Mouse (Mus musculus): ENCODE measurements around the gene Dcxr. TPM values are rescaled to one million over a fixed set of nuclear protein-coding genes. Genes with fewer than 3 reads are reported as not detected.
"Not testable (repeated sequence)": the region's sequence is repeated elsewhere in the genome, so short reads cannot be mapped to it uniquely, and the experiment has no call there.

Gene Dcxr
- polyA plus RNA-seq (2016; fragmentation: Nextera tagmentation; extraction: Ambion mirVana) = 12.3 and 16.7 TPM in 2 replicates

GRCm38 (mm10) chr11:120727169-120727527 lies at the start of gene Dcxr:
Gene Dcxr, minus strand, starts transcription at chr11:120727281.
- H3K27me3 ChIP-seq (replicated peaks) = peaks cover 17% of the 10 kb centered on the region; the same call in 1 of the 2 replicates
- no peak within 1 kb of the TSS for H3K27ac ChIP-seq
- H3K36me3 ChIP-seq = peaks cover 5% of the 10 kb centered on the region; the same call in 1 of the 2 replicates
- H3K4me1 ChIP-seq = peaks cover 18% of the 10 kb centered on the region
- no peaks in the 10 kb centered on the region for H3K9me3 ChIP-seq
- H3K9ac ChIP-seq = peak within 1 kb of the TSS; percentile 63
- H3K4me2 ChIP-seq (replicated peaks) = peak within 1 kb of the TSS; percentile 92
- peak within 1 kb of the TSS; percentile 53 for H3K4me3 ChIP-seq
- under 1% methylated on average over 14 of the region's 14 CpGs for WGBS
- ATAC-seq (ENCODE audit: low FRiP score, low read depth) = peak; percentile 77

GRCm38 (mm10) chr11:120775774-120776469 lies 48.8 kb upstream of the Dcxr start:
- H3K27ac ChIP-seq = no peak overlapping the region
- H3K4me1 ChIP-seq = peaks cover 5% of the 10 kb centered on the region; the same call in 1 of the 2 replicates
- no peak overlapping the region for H3K4me3 ChIP-seq

GRCm38 (mm10) chr11:120773463-120774190 lies 46.5 kb upstream of the Dcxr start:
- Histone ChIP-seq H3K27ac (no peak overlapping the region), H3K4me1 (peaks cover 5% of the 10 kb centered on the region; the same call in 1 of the 2 replicates), H3K9ac (no peak overlapping the region), H3K4me3 (no peak overlapping the region), H3K4me2 (replicated peaks) (no peak overlapping the region), H3K36me3 (no peaks in the 10 kb centered on the region), H3K27me3 (replicated peaks) (no peaks in the 10 kb centered on the region), H3K9me3 (no peaks in the 10 kb centered on the region)
- ATAC-seq (ENCODE audit: low FRiP score, low read depth) = no peak
- 84% methylated on average over 7 of the region's 7 CpGs for WGBS

More at GRCm38 (mm10) chr11:120775774-120776469, 48.8 kb upstream of the Dcxr start:
- Histone ChIP-seq H3K36me3 (peaks cover 10% of the 10 kb centered on the region), H3K27me3 (replicated peaks) (no peaks in the 10 kb centered on the region), H3K4me2 (replicated peaks) (no peak overlapping the region), H3K9ac (no peak overlapping the region), H3K9me3 (no peaks in the 10 kb centered on the region)
- WGBS = 24% methylated on average over 15 of the region's 15 CpGs
- ATAC-seq (ENCODE audit: low FRiP score, low read depth) = peak; percentile 77

DNA sequence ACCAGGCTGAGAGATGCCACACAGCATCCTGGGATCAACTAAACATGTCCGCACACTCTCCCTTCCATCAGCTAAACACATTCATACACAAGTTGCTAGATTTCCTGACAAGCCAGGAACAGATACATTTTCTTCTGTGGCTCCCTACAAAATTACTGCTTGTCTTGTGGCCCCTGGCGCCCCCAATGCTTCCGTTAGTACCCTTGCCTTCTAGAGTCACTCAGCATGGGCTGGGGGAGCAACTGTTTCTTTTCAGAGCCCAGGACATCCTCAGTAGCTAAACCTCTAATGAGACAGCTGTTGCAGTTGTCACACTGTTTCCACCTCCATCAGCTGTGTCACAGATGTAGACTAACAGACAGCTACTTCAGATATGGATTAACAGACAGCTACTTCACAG lies 45.7 kb upstream of the Dcxr start:
- Histone ChIP-seq H3K27me3 (replicated peaks) (no peaks in the 10 kb centered on the region), H3K27ac (no peak overlapping the region), H3K4me1 (peaks cover 5% of the 10 kb centered on the region; the same call in 1 of the 2 replicates), H3K36me3 (no peaks in the 10 kb centered on the region), H3K4me2 (replicated peaks) (no peak overlapping the region), H3K4me3 (no peak overlapping the region), H3K9ac (no peak overlapping the region), H3K9me3 (no peaks in the 10 kb centered on the region)
- WGBS = 85% methylated on average over 3 of the region's 3 CpGs
- ATAC-seq (ENCODE audit: low FRiP score, low read depth) = no peak

GRCm38 (mm10) chr11:120768206-120768605 lies 41.1 kb upstream of the Dcxr start:
- 79% methylated on average over 1 of the region's 1 CpGs for WGBS
- no peak for ATAC-seq (ENCODE audit: low FRiP score, low read depth)
- Histone ChIP-seq H3K4me3 (no peak overlapping the region), H3K27ac (no peak overlapping the region), H3K4me1 (no peaks in the 10 kb centered on the region), H3K27me3 (replicated peaks) (no peaks in the 10 kb centered on the region), H3K4me2 (replicated peaks) (no peak overlapping the region), H3K9me3 (no peaks in the 10 kb centered on the region), H3K36me3 (no peaks in the 10 kb centered on the region), H3K9ac (no peak overlapping the region)

GRCm38 (mm10) chr11:120767023-120767422 lies 39.9 kb upstream of the Dcxr start:
- not testable (repeated sequence) for H3K27ac ChIP-seq; H3K27me3 ChIP-seq (replicated peaks); H3K4me2 ChIP-seq (replicated peaks); H3K9me3 ChIP-seq; H3K4me1 ChIP-seq; H3K4me3 ChIP-seq; H3K36me3 ChIP-seq; H3K9ac ChIP-seq; ATAC-seq (ENCODE audit: low FRiP score, low read depth)
- 75% methylated on average over 4 of the region's 7 CpGs for WGBS

DNA sequence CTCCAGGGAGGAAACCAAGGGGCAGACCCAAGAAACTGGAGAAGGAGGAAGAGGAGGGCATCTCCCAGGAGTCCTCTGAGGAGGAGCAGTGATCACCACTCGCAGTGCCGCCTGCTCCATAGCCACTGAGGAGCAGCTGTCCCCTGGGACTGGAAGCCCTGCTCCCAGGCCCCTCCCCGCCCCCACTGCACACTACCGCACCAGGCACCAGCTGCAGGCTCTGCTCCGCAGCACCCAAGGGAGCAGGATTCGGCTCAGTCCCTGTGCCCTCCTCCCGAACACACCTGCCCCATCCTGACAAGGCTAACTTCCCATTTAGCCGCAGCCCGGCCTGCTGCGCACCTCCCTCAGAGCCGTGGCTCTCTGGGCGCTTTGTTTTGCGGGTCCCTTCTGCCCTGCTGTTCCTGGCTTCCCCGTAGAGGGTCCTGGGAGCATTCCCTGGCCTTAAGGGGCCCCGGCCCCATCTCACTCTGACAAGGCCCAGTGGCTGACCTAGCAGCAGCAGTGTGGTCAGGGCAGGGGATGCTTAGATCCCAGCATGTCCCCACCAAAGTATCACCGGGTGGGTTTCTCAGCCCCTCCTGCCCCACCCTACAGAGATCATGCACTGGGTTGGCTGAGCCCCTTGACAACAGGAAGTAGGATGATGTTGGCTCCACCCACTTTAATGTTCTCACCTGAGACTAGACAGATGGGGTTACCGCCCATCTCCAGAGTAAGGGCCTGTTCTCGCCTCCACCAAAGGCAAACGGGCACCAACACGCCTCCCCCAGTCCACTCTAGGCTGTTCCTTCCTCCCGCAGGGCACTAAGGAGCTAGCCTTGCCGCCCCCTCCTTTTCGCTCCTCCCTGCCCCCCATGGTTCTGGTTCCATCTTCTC lies 36.3 kb upstream of the Dcxr start:
- not testable (repeated sequence) for H3K4me3 ChIP-seq; H3K9ac ChIP-seq; H3K9me3 ChIP-seq; H3K36me3 ChIP-seq; H3K27me3 ChIP-seq (replicated peaks); H3K27ac ChIP-seq; H3K4me1 ChIP-seq
- H3K4me2 ChIP-seq (replicated peaks) = peak overlapping the region; percentile 31
- ATAC-seq (ENCODE audit: low FRiP score, low read depth) = peak; percentile 63; the same call in 1 of the 2 replicates
- WGBS = 17% methylated on average over 11 of the region's 23 CpGs

- 27% methylated on average over 14 of the region's 14 CpGs for WGBS
- H3K9ac ChIP-seq; H3K4me1 ChIP-seq; H3K36me3 ChIP-seq; H3K4me3 ChIP-seq; ATAC-seq (ENCODE audit: low FRiP score, low read depth); H3K27ac ChIP-seq; H3K27me3 ChIP-seq (replicated peaks): not testable (repeated sequence)
- H3K9me3 ChIP-seq = peaks cover 13% of the 10 kb centered on the region
- peak within 1 kb of the TSS; percentile 31 for H3K4me2 ChIP-seq (replicated peaks)
These were observed 35.6 kb upstream of the Dcxr start, which contains the start of gene Hmga1b for GRCm38 (mm10) chr11:120762672-120763041. Gene Hmga1b, plus strand, starts transcription at chr11:120762794.

GRCm38 (mm10) chr11:120761811-120762671 lies 35.0 kb upstream of the Dcxr start:
- no peak for ATAC-seq (ENCODE audit: low FRiP score, low read depth)
- Histone ChIP-seq H3K4me3 (no peak overlapping the region), H3K9me3 (peaks cover 15% of the 10 kb centered on the region), H3K4me2 (replicated peaks) (peak overlapping the region; percentile 31; the same call in 1 of the 2 replicates), H3K9ac (no peak overlapping the region), H3K27ac (no peak overlapping the region), H3K27me3 (replicated peaks) (peaks cover 9% of the 10 kb centered on the region; the same call in 1 of the 2 replicates), H3K4me1 (no peaks in the 10 kb centered on the region), H3K36me3 (no peaks in the 10 kb centered on the region)
- WGBS = 73% methylated on average over 14 of the region's 14 CpGs

DNA sequence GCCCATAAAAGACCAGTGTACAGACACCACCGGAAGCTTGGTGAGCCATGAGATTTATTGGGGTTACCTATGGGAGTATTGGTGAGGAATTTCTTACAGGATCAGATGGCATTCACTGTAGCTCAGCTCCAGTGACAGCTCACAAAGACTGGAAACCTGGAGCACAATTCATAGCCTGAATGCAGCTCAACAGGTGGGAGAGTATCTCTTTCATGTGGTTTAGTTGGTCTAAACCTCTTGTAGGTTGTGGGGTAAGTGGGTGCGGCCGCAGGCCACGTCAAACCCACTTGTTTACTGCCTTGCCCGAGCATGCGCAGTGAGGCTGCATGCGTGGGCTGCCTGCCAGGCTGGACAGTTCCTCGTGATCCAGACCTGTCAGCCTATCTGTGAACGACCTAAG lies 33.2 kb upstream of the Dcxr start:
- Histone ChIP-seq H3K36me3 (no peaks in the 10 kb centered on the region), H3K4me1 (no peaks in the 10 kb centered on the region), H3K4me3 (no peak overlapping the region), H3K9ac (no peak overlapping the region), H3K27me3 (replicated peaks) (peaks cover 9% of the 10 kb centered on the region; the same call in 1 of the 2 replicates), H3K4me2 (replicated peaks) (no peak overlapping the region), H3K27ac (no peak overlapping the region), H3K9me3 (peaks cover 15% of the 10 kb centered on the region)
- 92% methylated on average over 9 of the region's 9 CpGs for WGBS
- no peak for ATAC-seq (ENCODE audit: low FRiP score, low read depth)

DNA sequence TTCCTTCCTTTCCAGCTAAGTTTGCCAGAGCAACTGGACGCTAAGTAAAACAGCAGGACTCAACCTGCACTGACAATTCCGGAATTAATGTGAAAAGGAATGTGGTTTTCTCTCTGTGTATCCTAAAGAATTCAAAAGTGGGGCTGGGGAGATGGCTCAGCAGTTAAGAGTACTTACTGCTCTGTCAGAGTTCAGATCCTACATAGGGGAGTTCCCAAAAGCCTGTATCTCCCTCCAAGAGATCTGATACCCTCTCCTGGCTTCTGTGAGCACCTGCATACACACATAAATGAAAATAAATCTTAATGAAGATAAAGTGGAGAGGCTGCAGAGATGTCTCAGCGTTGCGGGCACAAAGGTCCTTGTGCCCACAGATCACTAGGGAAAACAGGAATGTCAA lies 24.5 kb upstream of the Dcxr start:
- Histone ChIP-seq H3K27me3 (replicated peaks) (no peaks in the 10 kb centered on the region), H3K4me3 (no peak overlapping the region), H3K4me1 (no peaks in the 10 kb centered on the region), H3K9ac (no peak overlapping the region), H3K36me3 (no peaks in the 10 kb centered on the region), H3K9me3 (no peaks in the 10 kb centered on the region), H3K4me2 (replicated peaks) (no peak overlapping the region), H3K27ac (no peak overlapping the region)
- no peak for ATAC-seq (ENCODE audit: low FRiP score, low read depth)
- WGBS = 76% methylated on average over 4 of the region's 4 CpGs
